Mouse (Mus musculus) left cerebral cortex, postnatal 4 days (tissue): ENCODE data around the gene Zfp867. TPM values are rescaled to one million over a fixed set of nuclear protein-coding genes. Genes with fewer than 3 reads are reported as not detected.
A peak's percentile ranks its signal among the peaks of the same experiment; 100 is the strongest.

Source experiments
- DNase-seq: peaks from one replicate; pipeline ENCODE4 v3.0.0-alpha.2; 2022
- intact Hi-C: fragments of 180-260 bp; cut with DNase I; formaldehyde crosslinking; loops from one replicate; pipeline ENCODE4 v1.15.1; 2025
- total RNA-seq, 2 experiments: library from RNA; stranded (reverse); gene quantifications; 2 replicates each; pipeline ENCODE4 v1.2.3; 2021

Gene Zfp867
- total RNA-seq, 2 experiments from 2014 or later, result 7.1 to 7.5 TPM

DNA sequence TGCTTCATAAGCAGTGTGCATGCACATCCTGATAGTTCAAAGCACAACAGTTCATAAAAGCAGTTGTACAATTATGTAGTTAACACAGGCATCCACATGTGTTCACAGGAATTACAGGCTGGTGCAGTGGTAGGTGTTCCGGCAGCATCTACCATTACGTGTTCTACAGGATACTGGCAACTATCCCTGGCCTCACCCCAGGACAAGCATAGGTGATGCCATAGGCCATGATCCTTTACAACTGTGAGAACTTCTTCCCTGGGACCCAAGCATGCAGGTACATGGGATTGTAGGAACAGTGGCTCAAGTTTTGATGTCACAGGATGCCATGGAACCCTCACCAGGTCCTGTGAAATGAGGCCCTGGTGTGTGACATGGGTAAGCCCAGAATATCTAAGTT, 11.8 kb downstream of the Zfp867 start:
- intact Hi-C loops, result no loop called here

DNA sequence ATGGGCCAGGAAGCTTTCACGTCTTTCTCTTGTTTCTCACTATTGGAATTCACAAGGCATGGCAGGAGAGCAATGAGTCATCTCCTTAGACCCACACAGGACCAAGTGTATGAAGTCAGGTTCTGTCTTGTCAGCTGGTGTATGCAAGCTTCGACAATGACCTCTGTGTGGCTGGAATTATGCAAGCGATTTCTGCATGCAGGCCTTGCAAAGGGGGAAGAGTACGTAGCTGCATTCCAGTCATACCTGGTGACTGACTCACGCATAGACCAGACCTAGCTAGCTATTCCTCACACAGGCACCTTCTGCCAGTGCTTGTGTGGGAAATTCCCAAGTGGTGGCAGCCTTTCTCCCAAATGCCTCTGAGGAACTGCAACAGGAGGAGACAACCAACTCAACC, 13.3 kb downstream of the Zfp867 start:
- DNase-seq, result no peak
- intact Hi-C loops, result no loop called here

More for the DNA sequence above, 11.8 kb downstream of the Zfp867 start:
- DNase-seq, result no peak

DNA sequence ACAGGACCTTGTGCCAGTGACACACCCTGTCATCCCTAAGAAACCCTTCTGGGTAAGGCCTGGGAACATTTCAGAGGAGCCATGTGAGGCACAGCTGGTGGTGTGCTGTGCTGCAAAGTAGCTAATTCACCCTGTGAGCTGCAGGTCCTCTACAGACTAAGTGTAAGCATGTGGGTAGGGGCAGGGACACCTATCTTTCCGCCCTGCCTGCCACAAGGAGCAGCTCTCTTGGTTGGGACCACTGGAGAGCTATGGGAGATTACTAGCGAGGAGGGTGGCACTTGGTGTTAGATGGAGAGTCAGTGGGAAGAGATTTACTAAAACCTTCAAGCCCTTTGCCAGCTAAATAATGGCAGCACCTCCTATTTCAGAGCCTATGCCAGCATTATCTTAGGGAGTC, 15.4 kb downstream of the Zfp867 start:
- intact Hi-C loops, result no loop called here
- DNase-seq, result no peak

DNA sequence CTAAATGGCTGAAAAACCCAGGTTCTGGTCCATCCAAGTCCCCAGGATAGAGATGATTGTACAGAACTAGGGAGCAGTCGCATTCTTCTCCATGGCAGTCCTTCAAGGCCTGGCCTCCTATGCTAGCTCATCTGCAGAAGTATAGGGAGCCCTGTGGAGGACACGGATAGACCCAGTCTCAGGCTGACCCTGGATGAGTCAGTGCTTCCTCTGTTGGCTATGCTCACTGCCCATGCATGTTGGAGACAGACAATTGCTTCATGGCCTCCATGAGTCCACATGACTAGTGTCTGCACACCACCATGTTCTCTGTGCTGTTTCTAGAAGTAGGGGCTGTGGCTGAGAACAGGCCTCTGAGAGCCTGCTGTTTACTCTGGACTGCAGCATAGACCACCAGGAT, 15.9 kb downstream of the Zfp867 start:
- intact Hi-C loops, result no loop called here
- no peak for DNase-seq

DNA sequence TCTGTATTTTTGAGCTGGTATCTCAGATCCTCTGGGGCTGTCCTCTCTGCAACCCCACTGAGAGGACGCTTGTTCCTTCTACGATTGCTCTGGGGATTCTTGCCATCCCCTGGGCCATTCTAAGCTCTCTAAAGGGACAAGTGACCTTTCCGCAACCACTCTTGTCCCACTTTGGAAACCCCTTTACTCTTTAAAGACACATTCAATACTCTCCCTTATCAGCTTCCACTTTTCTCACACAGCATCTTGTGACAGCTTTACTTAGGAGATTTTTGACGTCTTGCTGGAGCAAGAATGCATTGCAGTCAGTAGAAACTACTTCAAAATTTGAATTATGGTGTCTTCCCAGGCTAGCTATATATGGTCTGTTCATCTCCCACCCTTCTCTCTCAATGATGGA, 21.2 kb downstream of the Zfp867 start, which contains the start of gene Snap47:
Snap47 (minus strand) TSS at position 101 of the 400 bp plus-strand sequence.
- intact Hi-C loops, result no loop called here
- DNase-seq, result no peak

DNA sequence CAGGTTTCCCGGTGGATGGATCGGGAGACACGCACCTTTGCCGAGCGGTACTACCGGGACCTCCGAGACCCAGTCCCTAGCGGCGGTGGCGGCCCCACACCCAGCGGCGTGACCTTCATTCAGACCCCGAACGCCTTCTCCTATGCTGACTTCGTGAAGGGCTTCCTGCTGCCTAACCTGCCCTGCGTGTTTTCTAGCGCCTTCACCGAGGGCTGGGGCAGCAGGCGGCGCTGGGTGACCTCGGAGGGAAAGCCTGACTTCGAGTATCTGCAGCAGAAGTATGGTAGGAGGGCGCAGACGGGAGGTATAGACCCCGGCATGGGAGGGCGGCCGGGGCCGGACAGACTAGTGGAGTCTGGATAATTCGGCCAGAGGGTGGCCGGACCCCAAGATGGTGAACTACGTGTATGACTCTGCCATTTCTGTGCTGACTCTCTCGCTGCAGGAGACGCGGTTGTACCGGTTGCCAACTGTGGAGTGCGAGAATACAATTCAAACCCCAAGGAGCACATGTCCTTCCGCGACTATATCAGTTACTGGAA, 22.0 kb downstream of the Zfp867 start:
- peak; percentile 35 for DNase-seq
- intact Hi-C loops, result no loop called here

DNA sequence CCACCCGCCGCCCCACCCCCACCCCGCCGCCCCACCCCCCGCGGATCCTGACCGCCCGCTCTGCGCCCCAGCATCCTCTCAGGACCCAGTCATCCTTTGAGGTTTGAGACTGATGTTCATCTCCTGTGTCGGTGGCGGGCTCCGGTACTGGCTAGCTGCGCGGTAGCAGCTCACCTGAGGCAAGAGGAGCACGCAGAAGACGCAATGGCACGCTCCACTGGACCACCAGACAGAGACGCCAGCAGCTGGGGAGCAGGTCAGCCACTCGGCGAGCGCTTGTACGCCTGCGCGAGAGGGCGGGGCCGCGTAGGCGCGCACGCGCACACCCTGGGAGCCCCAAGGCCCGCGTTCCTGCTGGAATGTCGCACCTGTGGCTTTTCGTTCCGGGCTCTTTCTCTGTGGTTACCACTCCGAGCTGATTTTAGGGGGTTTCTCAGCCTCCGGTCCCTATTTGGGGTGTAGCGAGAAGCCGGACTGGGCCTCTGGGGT, 22.5 kb downstream of the Zfp867 start, which contains the start of gene Jmjd4:
Jmjd4 (plus strand) TSS at position 305 of the 489 bp plus-strand sequence.
- peak; percentile 93 for DNase-seq
- intact Hi-C loops, result no loop called here

DNA sequence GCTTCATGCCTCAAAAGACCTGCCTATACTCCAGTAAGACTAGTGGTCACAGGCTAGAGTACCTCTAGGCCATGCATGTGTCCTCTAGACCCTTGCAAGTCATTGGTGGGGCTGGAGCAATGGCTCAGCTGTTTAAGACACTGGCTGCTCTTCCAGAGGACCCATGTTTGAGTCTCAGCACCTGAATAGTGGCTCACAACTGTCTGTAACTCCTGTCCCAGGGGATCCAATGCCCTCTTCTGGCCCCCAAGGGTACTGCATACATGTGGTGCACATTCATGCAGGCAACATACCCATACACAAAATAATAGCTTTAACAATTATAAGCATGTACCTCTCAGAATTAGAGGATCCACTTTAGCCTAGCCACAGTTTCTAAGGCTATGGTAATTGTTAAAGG, 29.2 kb downstream of the Zfp867 start:
- intact Hi-C loops, result no loop called here
- no peak for DNase-seq

DNA sequence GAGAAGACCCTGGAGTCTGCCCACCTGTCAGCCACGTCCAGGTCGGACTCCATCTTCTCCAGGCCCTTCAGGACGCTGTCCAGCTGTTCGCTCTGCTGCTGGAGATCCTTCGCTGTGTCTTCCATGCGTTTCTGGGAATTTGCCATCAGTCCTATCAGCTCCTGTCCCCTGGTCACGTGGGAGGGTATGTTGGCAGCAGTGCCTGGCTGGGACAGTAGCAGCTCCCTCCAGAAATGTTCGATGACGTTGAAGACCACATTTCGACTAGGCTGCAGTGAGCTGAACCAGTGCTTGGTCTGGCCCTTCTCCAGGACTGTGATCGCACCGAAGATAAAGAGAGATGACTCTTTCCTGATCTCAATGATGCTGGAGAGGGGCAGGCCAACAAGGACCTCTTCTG, 34.3 kb downstream of the Zfp867 start:
- no peak for DNase-seq
- intact Hi-C loops, result no loop called here

DNA sequence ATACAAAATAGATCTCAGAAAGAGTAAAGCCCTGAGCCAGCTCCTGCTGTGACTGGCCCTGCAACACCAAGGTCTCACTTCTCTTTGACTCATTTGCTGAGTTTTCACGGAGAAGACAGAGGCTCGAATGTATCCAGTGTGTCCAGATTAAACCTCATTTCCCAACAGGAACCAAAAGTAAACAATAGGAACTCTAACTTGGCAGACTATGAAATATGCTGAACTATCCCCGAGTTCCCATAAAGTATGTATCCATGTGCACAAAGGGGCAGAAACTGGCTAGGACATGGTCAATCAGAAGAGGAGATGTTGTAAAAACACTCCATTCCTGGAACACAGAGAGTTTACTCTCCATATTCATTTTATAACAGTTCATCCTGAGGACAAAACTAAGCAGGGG, 40.0 kb downstream of the Zfp867 start:
- intact Hi-C loops, result no loop called here
- no peak for DNase-seq

DNA sequence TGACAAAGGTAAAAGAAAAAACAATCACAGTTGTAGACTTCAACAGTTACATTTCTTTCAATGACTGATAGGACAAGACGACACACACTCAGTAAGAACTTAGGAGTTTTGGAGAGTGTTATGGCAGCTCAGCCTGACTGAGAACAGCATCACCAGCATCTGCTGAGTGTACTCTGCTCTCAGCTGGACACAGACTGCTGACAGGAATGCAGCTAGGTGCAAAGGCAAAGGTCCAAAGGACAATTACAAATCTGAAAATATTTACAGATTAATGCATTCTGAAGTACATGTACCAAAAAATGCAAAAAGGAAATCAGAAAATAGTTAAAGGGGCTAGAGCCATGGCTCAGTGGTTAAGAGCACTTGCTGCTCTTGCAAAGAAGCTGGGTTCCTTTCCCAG, 42.3 kb downstream of the Zfp867 start:
- DNase-seq, result no peak
- intact Hi-C loops, result no loop called here

DNA sequence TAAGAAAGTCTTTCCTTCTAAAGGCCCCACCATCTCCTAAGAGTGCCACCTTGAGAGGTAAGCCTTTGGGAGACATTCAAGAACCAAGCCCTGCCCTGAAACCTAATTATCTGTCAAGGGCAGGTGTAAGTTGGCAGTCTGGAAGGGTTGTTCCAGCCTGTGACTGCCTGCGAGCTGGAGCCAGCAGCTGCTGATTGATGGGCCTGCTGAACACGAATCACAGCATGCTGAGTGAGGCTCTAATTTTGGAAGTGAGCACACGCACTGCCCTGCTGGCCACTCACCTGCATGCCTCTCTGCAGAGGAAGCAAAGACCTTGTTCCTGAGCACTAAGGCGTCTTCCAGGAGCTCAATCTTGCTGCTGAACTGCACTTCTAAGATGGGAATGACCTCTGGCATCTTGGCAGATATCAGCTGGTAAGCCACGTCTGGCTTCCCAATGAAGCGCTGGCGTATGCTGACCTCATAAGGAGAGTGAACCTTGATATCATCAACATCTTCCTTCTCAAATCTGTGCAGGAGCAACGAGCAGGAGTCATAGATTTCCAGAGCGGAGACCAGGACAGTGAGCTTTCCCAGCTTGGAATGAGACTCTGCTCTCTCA, 44.1 kb downstream of the Zfp867 start:
- DNase-seq, result no peak
- intact Hi-C loops, result no loop called here

DNA sequence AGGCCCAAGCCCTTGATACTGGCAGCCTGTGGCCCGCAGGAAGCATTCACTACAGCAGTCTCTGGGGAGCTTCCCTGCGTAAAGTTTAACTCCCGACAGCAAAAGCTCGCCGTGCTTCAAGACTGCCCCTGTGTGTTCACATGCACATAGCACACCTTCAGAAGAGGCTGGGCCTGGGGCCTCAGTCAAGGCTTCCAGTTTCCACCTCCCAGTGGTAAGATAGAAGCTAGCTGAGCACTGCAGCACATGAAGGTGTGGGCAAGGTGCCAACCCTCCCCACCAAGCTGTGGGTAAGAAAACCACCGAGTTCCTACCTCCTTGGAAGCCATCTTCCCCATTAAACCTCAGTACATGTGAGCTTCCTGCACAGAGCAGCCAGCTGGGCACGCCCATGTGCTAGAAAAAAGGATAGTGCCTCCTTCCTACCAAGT, 46.6 kb downstream of the Zfp867 start:
- intact Hi-C loops, result no loop called here
- no peak for DNase-seq

DNA sequence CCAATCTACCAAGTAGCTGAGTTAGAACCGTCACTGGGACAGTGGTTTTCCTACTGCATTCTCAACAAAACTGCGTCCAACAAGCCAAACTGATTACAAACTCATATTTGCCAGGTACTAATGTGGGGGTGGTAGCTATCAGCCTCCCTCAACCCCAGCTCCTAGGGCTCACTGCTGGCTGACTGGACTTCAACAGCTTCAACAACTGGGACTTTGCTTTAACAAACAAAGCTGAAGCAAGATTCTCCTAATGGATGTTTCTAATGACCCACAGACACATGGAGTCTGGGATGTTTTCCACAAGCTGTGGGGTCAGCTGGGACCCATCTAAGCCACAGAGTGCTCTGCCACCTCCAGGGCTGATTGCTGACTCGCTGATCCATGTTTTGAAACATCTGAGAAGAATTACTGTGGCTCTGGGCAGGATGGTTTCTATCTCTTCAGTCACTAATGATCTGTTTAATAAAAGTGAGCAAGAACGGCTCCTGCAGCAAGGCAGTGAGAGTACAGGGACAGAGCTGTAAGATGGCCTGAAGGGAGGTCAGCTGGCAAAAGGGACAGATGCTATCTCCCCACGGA, 49.2 kb downstream of the Zfp867 start:
- intact Hi-C loops, result no loop called here
- no peak for DNase-seq

DNA sequence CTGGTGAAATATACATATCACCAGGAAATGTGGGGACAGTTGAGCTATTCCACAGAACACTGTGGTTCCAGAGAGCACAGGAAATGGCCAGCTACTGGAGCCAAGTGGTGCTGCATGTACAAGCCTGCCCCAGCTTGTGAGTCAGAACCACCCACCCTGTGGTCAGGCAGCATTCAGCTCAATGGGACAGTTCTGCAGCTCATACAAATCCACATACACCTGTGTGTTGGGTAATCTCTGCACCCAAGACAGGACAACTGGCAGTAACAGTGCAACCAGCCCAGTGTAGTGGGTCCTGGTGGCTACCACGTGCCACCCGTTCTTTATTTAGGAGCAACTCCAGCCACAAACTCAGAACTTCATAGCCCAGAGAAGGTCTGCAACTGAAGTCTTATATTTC, 50.3 kb downstream of the Zfp867 start:
- no peak for DNase-seq
- intact Hi-C loops, result no loop called here

DNA sequence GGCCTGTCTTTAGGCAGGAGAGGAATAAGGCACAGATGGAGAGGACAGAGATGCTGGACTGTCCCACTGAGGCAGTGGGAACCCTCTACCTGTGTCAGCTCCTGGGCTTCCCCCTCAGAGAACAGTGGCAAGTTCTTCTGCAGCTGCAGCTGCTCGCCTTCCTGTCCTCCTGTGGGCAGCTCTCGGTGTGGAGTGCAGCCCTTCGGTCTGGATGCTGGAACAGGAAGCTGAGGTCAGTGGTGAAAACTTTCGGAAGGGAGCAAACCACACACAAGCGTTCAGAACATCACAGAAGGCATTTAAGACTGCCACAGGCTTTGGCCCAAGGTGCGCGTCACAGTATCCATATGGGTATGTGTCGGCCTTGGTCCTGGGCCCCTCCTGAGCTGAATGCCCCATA, 50.8 kb downstream of the Zfp867 start:
- DNase-seq, result no peak
- intact Hi-C loops, result no loop called here

DNA sequence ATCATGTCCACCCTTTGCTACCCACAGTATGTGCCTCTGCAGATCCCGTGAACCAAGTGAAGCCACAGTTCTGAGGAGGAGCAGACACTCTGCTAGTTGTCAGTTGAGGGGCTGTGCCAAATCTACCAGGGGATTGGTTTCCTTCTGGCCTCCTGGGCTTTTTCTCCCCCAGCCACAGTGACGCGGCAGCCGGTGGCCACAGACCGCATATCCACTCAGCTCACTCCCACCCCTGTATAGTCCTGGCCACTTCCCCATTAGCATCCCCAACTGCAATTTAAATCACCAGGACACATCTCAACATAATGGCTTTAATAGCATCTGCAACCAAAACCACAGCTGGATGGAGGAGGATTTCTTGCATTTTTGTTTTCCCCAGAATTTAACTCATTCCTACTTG, 53.6 kb downstream of the Zfp867 start:
- intact Hi-C loops, result no loop called here
- DNase-seq, result no peak

DNA sequence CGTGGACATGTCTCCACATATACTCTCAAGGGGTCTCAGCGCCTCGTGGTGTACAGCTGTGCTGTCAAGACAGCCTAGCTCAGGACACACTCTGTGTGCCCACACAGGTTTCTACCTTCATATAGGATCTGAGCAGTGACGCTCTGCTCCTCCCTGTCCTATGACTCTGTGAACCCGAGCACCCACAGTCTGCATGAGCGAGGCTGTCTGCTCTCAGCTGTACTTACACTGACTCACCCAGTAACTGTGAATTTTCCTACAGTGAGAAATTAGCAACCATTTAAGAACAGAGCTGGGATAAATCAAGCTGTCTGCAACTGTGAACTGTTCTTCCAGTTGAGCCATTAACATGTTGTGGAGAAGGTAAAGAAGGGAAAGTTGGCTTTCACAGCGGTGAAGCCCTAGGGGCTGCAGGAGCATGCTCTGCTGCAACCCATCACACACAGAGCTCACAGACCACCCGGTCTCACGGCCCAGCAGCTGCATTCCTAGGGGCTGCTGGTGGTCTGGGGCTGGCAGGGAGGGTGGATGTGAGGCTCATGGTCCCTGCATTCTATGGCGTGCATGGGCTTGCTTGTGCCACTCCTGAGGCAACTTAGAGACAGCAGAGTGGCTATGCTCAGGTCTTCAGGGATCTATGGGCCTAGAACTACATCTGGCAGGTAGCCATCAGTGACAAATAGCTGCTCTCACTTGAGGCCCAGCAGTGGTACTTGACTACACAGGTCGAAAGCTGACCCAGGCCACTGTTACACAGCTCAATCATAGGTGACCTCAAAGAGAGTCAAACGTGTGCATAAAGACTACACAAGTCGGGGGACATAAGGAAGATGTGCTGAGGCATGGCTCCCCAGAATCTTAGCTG, 59.0 kb downstream of the Zfp867 start:
- intact Hi-C loops, result no loop called here
- no peak for DNase-seq

DNA sequence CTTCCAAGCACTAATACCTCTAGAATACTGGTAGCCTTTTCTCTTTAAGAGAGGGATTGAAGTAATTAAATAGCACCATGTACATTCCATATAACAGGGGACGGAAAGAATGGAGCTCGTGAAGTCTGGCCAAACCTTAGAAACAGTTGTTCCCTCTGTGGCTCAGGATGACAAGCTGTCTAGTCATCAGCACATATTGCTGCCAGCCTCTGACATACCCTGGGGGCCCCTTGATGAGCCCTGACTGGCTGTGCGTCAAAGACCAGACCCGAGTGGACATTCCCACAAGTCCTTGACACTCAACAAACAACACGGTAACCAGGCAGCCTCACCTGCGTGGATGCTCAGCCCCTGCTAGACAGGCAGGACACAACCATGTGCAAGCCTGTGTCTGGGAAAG, 60.2 kb downstream of the Zfp867 start:
- no peak for DNase-seq
- intact Hi-C loops, result no loop called here
